Mouse (Mus musculus): ENCODE data around the gene Pitpna. TPM values are rescaled to one million over a fixed set of nuclear protein-coding genes. Genes with fewer than 3 reads are reported as not detected.
A peak's percentile ranks its signal among the peaks of the same experiment; 100 is the strongest.

Pitpna gene
- 59.2 and 61.9 TPM in 2 replicates for polyA plus RNA-seq (2016; fragmentation: Nextera tagmentation; extraction: Ambion mirVana)

- DNase-seq (ENCODE audit: extremely low spot score, low spot score): peak; percentile 91
- Histone ChIP-seq H3K27ac (peak within 1 kb of the TSS; percentile 89), H3K4me3 (peak within 1 kb of the TSS; percentile 76), H3K9me3 (no peaks in the 10 kb centered on the region), H3K4me1 (peaks cover 33% of the 10 kb centered on the region), H3K27me3 (ENCODE audit: poor library complexity, severe bottlenecking) (no peaks in the 10 kb centered on the region), H3K36me3 (replicated peaks) (peaks cover 22% of the 10 kb centered on the region)
- 6% methylated on average over 49 of the region's 49 CpGs for WGBS
Observed at GRCm38 (mm10) chr11:75587493-75588284, at the start of gene Pitpna. Gene Pitpna (plus strand): TSS chr11:75588097.

- H3K4me3 ChIP-seq: no peak overlapping the region; the same call in 1 of the 2 replicates
- 66% methylated on average over 9 of the region's 9 CpGs for WGBS
- peak overlapping the region; percentile 79 for H3K27ac ChIP-seq
Observed at GRCm38 (mm10) chr11:75538184-75538969, 49.5 kb upstream of the Pitpna start.

GRCm38 (mm10) chr11:75538970-75539299 is 49.0 kb upstream of the Pitpna start:
- no peaks in the 10 kb centered on the region for H3K27me3 ChIP-seq (ENCODE audit: poor library complexity, severe bottlenecking)
- H3K4me3 ChIP-seq: no peak overlapping the region
- 93% methylated on average over 13 of the region's 13 CpGs for WGBS
- H3K9me3 ChIP-seq: no peaks in the 10 kb centered on the region
- no peak for DNase-seq (ENCODE audit: extremely low spot score, low spot score)
- H3K4me1 ChIP-seq: peaks cover 51% of the 10 kb centered on the region
- peak overlapping the region; percentile 79; the same call in 1 of the 2 replicates for H3K27ac ChIP-seq
- H3K36me3 ChIP-seq (replicated peaks): 0 out of 2 replicates have a peak, but pooled peaks cover 3% of the 10 kb centered on the region

More at GRCm38 (mm10) chr11:75538184-75538969, 49.5 kb upstream of the Pitpna start:
- 0 out of 2 replicates have a peak, but pooled peaks cover 3% of the 10 kb centered on the region for H3K36me3 ChIP-seq (replicated peaks)
- peaks cover under 1% of the 10 kb centered on the region; the same call in 1 of the 2 replicates for H3K27me3 ChIP-seq (ENCODE audit: poor library complexity, severe bottlenecking)
- DNase-seq (ENCODE audit: extremely low spot score, low spot score): no peak
- no peaks in the 10 kb centered on the region for H3K9me3 ChIP-seq
- peaks cover 52% of the 10 kb centered on the region for H3K4me1 ChIP-seq

GRCm38 (mm10) chr11:75540209-75540608 is 47.7 kb upstream of the Pitpna start:
- H3K27ac ChIP-seq: no peak overlapping the region
- no peaks in the 10 kb centered on the region for H3K9me3 ChIP-seq
- no peak overlapping the region for H3K4me3 ChIP-seq
- peaks cover 40% of the 10 kb centered on the region for H3K4me1 ChIP-seq
- no peaks in the 10 kb centered on the region for H3K27me3 ChIP-seq (ENCODE audit: poor library complexity, severe bottlenecking)
- 85% methylated on average over 8 of the region's 8 CpGs for WGBS
- no peak for DNase-seq (ENCODE audit: extremely low spot score, low spot score)
- 0 out of 2 replicates have a peak, but pooled peaks cover 3% of the 10 kb centered on the region for H3K36me3 ChIP-seq (replicated peaks)

GRCm38 (mm10) chr11:75540710-75541581 is 47.0 kb upstream of the Pitpna start:
- 80% methylated on average over 19 of the region's 19 CpGs for WGBS
- peak overlapping the region; percentile 59 for H3K27ac ChIP-seq

GRCm38 (mm10) chr11:75544713-75545112 is 43.2 kb upstream of the Pitpna start:
- no peak for DNase-seq (ENCODE audit: extremely low spot score, low spot score)
- WGBS: 93% methylated on average over 9 of the region's 9 CpGs
- H3K4me1 ChIP-seq: peaks cover 30% of the 10 kb centered on the region

More at GRCm38 (mm10) chr11:75540710-75541581, 47.0 kb upstream of the Pitpna start:
- no peaks in the 10 kb centered on the region for H3K27me3 ChIP-seq (ENCODE audit: poor library complexity, severe bottlenecking)
- no peak overlapping the region for H3K4me3 ChIP-seq
- H3K9me3 ChIP-seq: no peaks in the 10 kb centered on the region
- 0 out of 2 replicates have a peak, but pooled peaks cover 3% of the 10 kb centered on the region for H3K36me3 ChIP-seq (replicated peaks)
- peaks cover 43% of the 10 kb centered on the region for H3K4me1 ChIP-seq
- no peak for DNase-seq (ENCODE audit: extremely low spot score, low spot score)

GRCm38 (mm10) chr11:75546057-75546456 is 41.8 kb upstream of the Pitpna start:
- no peak overlapping the region for H3K4me3 ChIP-seq
- H3K9me3 ChIP-seq: no peaks in the 10 kb centered on the region
- 84% methylated on average over 4 of the region's 4 CpGs for WGBS
- no peak for DNase-seq (ENCODE audit: extremely low spot score, low spot score)
- H3K27me3 ChIP-seq (ENCODE audit: poor library complexity, severe bottlenecking): no peaks in the 10 kb centered on the region
- H3K36me3 ChIP-seq (replicated peaks): 0 out of 2 replicates have a peak, but pooled peaks cover 3% of the 10 kb centered on the region
- no peak overlapping the region for H3K27ac ChIP-seq
- peaks cover 33% of the 10 kb centered on the region for H3K4me1 ChIP-seq

More at GRCm38 (mm10) chr11:75544713-75545112, 43.2 kb upstream of the Pitpna start:
- Histone ChIP-seq H3K27ac (no peak overlapping the region), H3K27me3 (ENCODE audit: poor library complexity, severe bottlenecking) (no peaks in the 10 kb centered on the region), H3K9me3 (no peaks in the 10 kb centered on the region), H3K4me3 (no peak overlapping the region), H3K36me3 (replicated peaks) (0 out of 2 replicates have a peak, but pooled peaks cover 3% of the 10 kb centered on the region)

GRCm38 (mm10) chr11:75549658-75550111 is 38.2 kb upstream of the Pitpna start:
- Histone ChIP-seq H3K36me3 (replicated peaks) (no peaks in the 10 kb centered on the region), H3K9me3 (no peaks in the 10 kb centered on the region), H3K4me3 (no peak overlapping the region), H3K4me1 (peaks cover 53% of the 10 kb centered on the region), H3K27ac (peak overlapping the region; percentile 62), H3K27me3 (ENCODE audit: poor library complexity, severe bottlenecking) (no peaks in the 10 kb centered on the region)
- WGBS: 59% methylated on average over 5 of the region's 5 CpGs
- DNase-seq (ENCODE audit: extremely low spot score, low spot score): no peak

GRCm38 (mm10) chr11:75550200-75550946 is 37.5 kb upstream of the Pitpna start:
- no peaks in the 10 kb centered on the region for H3K9me3 ChIP-seq
- WGBS: 74% methylated on average over 12 of the region's 12 CpGs
- H3K27ac ChIP-seq: peak overlapping the region; percentile 62
- H3K27me3 ChIP-seq (ENCODE audit: poor library complexity, severe bottlenecking): no peaks in the 10 kb centered on the region
- H3K36me3 ChIP-seq (replicated peaks): no peaks in the 10 kb centered on the region
- H3K4me3 ChIP-seq: no peak overlapping the region
- peaks cover 52% of the 10 kb centered on the region for H3K4me1 ChIP-seq
- DNase-seq (ENCODE audit: extremely low spot score, low spot score): no peak

- Histone ChIP-seq H3K4me1 (peaks cover 43% of the 10 kb centered on the region), H3K27ac (0 out of 2 replicates have a peak overlapping the region, but pooled peaks have one; percentile 64), H3K9me3 (no peaks in the 10 kb centered on the region), H3K27me3 (ENCODE audit: poor library complexity, severe bottlenecking) (no peaks in the 10 kb centered on the region), H3K4me3 (no peak overlapping the region), H3K36me3 (replicated peaks) (no peaks in the 10 kb centered on the region)
- no peak for DNase-seq (ENCODE audit: extremely low spot score, low spot score)
- 93% methylated on average over 5 of the region's 5 CpGs for WGBS
Observed at GRCm38 (mm10) chr11:75551321-75551720, 36.6 kb upstream of the Pitpna start.

GRCm38 (mm10) chr11:75551961-75552441 is 35.9 kb upstream of the Pitpna start:
- Histone ChIP-seq H3K9me3 (no peaks in the 10 kb centered on the region), H3K4me3 (no peak overlapping the region), H3K27ac (peak overlapping the region; percentile 64), H3K4me1 (peaks cover 45% of the 10 kb centered on the region), H3K36me3 (replicated peaks) (no peaks in the 10 kb centered on the region), H3K27me3 (ENCODE audit: poor library complexity, severe bottlenecking) (no peaks in the 10 kb centered on the region)
- WGBS: 77% methylated on average over 9 of the region's 9 CpGs
- DNase-seq (ENCODE audit: extremely low spot score, low spot score): no peak

Measured in forebrain, embryonic 10.5 days (tissue).